Comparison of ENCODE assay signal across 13 mouse cellular contexts in genomic region chr4:106789705-106790104, GRCm38 (mm10). TPM values are rescaled to one million over a fixed set of nuclear protein-coding genes. Genes with fewer than 3 reads are reported as not detected.
DNase-seq lines count a peak whose midpoint lies in the region; ATAC-seq and TF ChIP-seq lines count a peak whose summit lies in the region.
"Had no signal": no experiment of that assay in that cellular context is flagged by ENCODE, and none has a peak within 500 bp of the region (broad histone marks: within the 10 kb centered on the region; RNA-seq: fewer than 3 reads in every experiment).

No protein-coding gene starts in this region.

- TF ChIP-seq CTCF in midbrain, postnatal 0 days (IDR thresholded peaks at IDR 0.05): no peak

- 22% methylated on average over 9 of the region's 9 CpGs for WGBS in kidney, embryonic 15.5 days
- WGBS in midbrain, embryonic 11.5 days: 78% methylated on average over 9 of the region's 9 CpGs
- 60% methylated on average over 9 of the region's 9 CpGs for WGBS in midbrain, postnatal 0 days
- WGBS in intestine, embryonic 15.5 days: 59% methylated on average over 9 of the region's 9 CpGs

- H3K27ac ChIP-seq in kidney, embryonic 15.5 days: peak overlapping the region; percentile 59
- no peak overlapping the region for H3K27ac ChIP-seq in midbrain, embryonic 11.5 days (ENCODE audit: low read depth, low read length)
- H3K27ac ChIP-seq in midbrain, postnatal 0 days (ENCODE audit: low read depth, low read length): no peak overlapping the region
- H3K27ac ChIP-seq in intestine, embryonic 15.5 days: no peak overlapping the region

- no peaks in the 10 kb centered on the region for H3K9me3 ChIP-seq in kidney, embryonic 15.5 days (replicated peaks)
- H3K9me3 ChIP-seq in midbrain, embryonic 11.5 days (ENCODE audit: control insufficient read depth, low read length): no peaks in the 10 kb centered on the region
- no peaks in the 10 kb centered on the region for H3K9me3 ChIP-seq in midbrain, postnatal 0 days (ENCODE audit: low read length)
- no peaks in the 10 kb centered on the region for H3K9me3 ChIP-seq in intestine, embryonic 15.5 days
- H3K9me3 ChIP-seq: heart, embryonic 12.5 days had no signal

- H3K4me1 ChIP-seq in kidney, embryonic 15.5 days: peaks cover 54% of the 10 kb centered on the region
- peaks cover 17% of the 10 kb centered on the region for H3K4me1 ChIP-seq in midbrain, embryonic 11.5 days (ENCODE audit: control insufficient read depth, insufficient read depth, low read length)
- peaks cover 14% of the 10 kb centered on the region for H3K4me1 ChIP-seq in midbrain, postnatal 0 days (ENCODE audit: insufficient read depth, low read length)
- peaks cover 51% of the 10 kb centered on the region for H3K4me1 ChIP-seq in intestine, embryonic 15.5 days (replicated peaks)

- H3K36me3 ChIP-seq in kidney, embryonic 15.5 days: no peaks in the 10 kb centered on the region
- H3K36me3 ChIP-seq in midbrain, embryonic 11.5 days (ENCODE audit: control insufficient read depth, insufficient read depth, low read length): no peaks in the 10 kb centered on the region
- H3K36me3 ChIP-seq in midbrain, postnatal 0 days (ENCODE audit: insufficient read depth, low read length): no peaks in the 10 kb centered on the region
- H3K36me3 ChIP-seq in intestine, embryonic 15.5 days: no peaks in the 10 kb centered on the region
- H3K36me3 ChIP-seq: heart, embryonic 12.5 days had no signal

- no peak overlapping the region for H3K9ac ChIP-seq in kidney, embryonic 15.5 days
- no peak overlapping the region for H3K9ac ChIP-seq in midbrain, embryonic 11.5 days (ENCODE audit: low read length)
- H3K9ac ChIP-seq in midbrain, postnatal 0 days (replicated peaks; ENCODE audit: low read length, poor library complexity, severe bottlenecking): no peak overlapping the region
- H3K9ac ChIP-seq in intestine, embryonic 15.5 days: no peak overlapping the region
- H3K9ac ChIP-seq: heart, embryonic 12.5 days had no signal

- no peak overlapping the region for H3K4me3 ChIP-seq in kidney, embryonic 15.5 days (replicated peaks)
- H3K4me3 ChIP-seq in midbrain, embryonic 11.5 days (ENCODE audit: low read depth, low read length): no peak overlapping the region
- H3K4me3 ChIP-seq in midbrain, postnatal 0 days (ENCODE audit: low read depth, low read length): no peak overlapping the region
- no peak overlapping the region for H3K4me3 ChIP-seq in intestine, embryonic 15.5 days (replicated peaks)
- H3K4me3 ChIP-seq: erythroblast, embryonic 14.5 days; heart, embryonic 12.5 days had no signal

- no peaks in the 10 kb centered on the region for H3K27me3 ChIP-seq in kidney, embryonic 15.5 days
- no peaks in the 10 kb centered on the region for H3K27me3 ChIP-seq in midbrain, embryonic 11.5 days (ENCODE audit: control insufficient read depth, insufficient read depth, low read length)
- no peaks in the 10 kb centered on the region for H3K27me3 ChIP-seq in midbrain, postnatal 0 days (ENCODE audit: insufficient read depth, low read length)
- no peaks in the 10 kb centered on the region for H3K27me3 ChIP-seq in intestine, embryonic 15.5 days (replicated peaks)
- H3K27me3 ChIP-seq: heart, embryonic 12.5 days had no signal

- H3K4me2 ChIP-seq in kidney, embryonic 15.5 days: no peak overlapping the region
- H3K4me2 ChIP-seq in midbrain, embryonic 11.5 days: no peak overlapping the region
- H3K4me2 ChIP-seq in midbrain, postnatal 0 days (ENCODE audit: low read depth, low read length, poor library complexity, severe bottlenecking): no peak overlapping the region
- H3K4me2 ChIP-seq in intestine, embryonic 15.5 days (replicated peaks): no peak overlapping the region
- H3K4me2 ChIP-seq: heart, embryonic 12.5 days had no signal

- ATAC-seq in kidney, embryonic 15.5 days (replicated peaks; ENCODE audit: low FRiP score): no peak
- no peak for ATAC-seq in midbrain, embryonic 11.5 days (ENCODE audit: low FRiP score)
- no peak for ATAC-seq in midbrain, postnatal 0 days (ENCODE audit: low FRiP score)
- ATAC-seq in intestine, embryonic 15.5 days: no peak

- DNase-seq in kidney, postnatal 4 days: no peak
- peak; percentile 39 for DNase-seq in midbrain, embryonic 11.5 days (ENCODE audit: low spot score, missing footprints)
- no peak for DNase-seq in midbrain, postnatal 0 days (ENCODE audit: low spot score)
- peak; percentile 65 for DNase-seq in induced T-regulatory cell, adult 2 months (ENCODE audit: low read depth)
- peak; percentile 31 for DNase-seq in right cerebral cortex, postnatal 25 days
- no peak for DNase-seq in thymus, postnatal 10 days (ENCODE audit: low spot score in 2 of 2)
- DNase-seq: cerebellum, postnatal 14 days had no signal

RNA-seq across cellular contexts. Expression of gene Acot11, which starts 15.1 kb away (rescaled TPM):
- 2.7 and 3.7 TPM in 2 replicates for polyA plus RNA-seq in kidney, embryonic 15.5 days (2015; fragmentation: Nextera tagmentation; extraction: Ambion mirVana)
- polyA plus RNA-seq in midbrain, embryonic 11.5 days (2014; fragmentation: Nextera tagmentation; extraction: Ambion mirVana): 1.3 TPM in 2 replicates
- 4.0 and 7.0 TPM in 2 replicates for total RNA-seq in midbrain, postnatal 0 days (2014; rRNA removed)
- polyA plus RNA-seq in midbrain, postnatal 0 days (2015; fragmentation: Nextera tagmentation; extraction: Ambion mirVana): 1.8 and 2.1 TPM in 2 replicates
- 12.2 and 14.1 TPM in 2 replicates for polyA plus RNA-seq in intestine, embryonic 15.5 days (2015; fragmentation: Nextera tagmentation; extraction: Ambion mirVana)

RNA-seq across cellular contexts. Expression of gene Fam151a, which starts 56.0 kb away (rescaled TPM):
- 5.3 and 5.7 TPM in 2 replicates for polyA plus RNA-seq in kidney, embryonic 15.5 days (2015; fragmentation: Nextera tagmentation; extraction: Ambion mirVana)
- polyA plus RNA-seq in midbrain, embryonic 11.5 days (2014; fragmentation: Nextera tagmentation; extraction: Ambion mirVana): not detected in 2 replicates
- total RNA-seq in midbrain, postnatal 0 days (2014; rRNA removed): not detected in 2 replicates
- polyA plus RNA-seq in midbrain, postnatal 0 days (2015; fragmentation: Nextera tagmentation; extraction: Ambion mirVana): not detected in 2 replicates
- 1.2 and 1.3 TPM in 2 replicates for polyA plus RNA-seq in intestine, embryonic 15.5 days (2015; fragmentation: Nextera tagmentation; extraction: Ambion mirVana)
- total RNA-seq: gastrocnemius, adult 8-10 months; monocyte, adult 5-6 weeks had no signal
- polyA plus RNA-seq: erythroblast, embryonic 14.5 days; heart, embryonic 12.5 days had no signal

RNA-seq across cellular contexts. Expression of gene Mroh7, which starts 59.0 kb away (rescaled TPM):
- 0.52 and 0.57 TPM in 2 replicates for polyA plus RNA-seq in kidney, embryonic 15.5 days (2015; fragmentation: Nextera tagmentation; extraction: Ambion mirVana)
- polyA plus RNA-seq in midbrain, embryonic 11.5 days (2014; fragmentation: Nextera tagmentation; extraction: Ambion mirVana): 0.07 TPM in 1 of 2 replicates, not detected in the other
- 1.1 and 1.3 TPM in 2 replicates for total RNA-seq in midbrain, postnatal 0 days (2014; rRNA removed)
- 0.59 and 0.64 TPM in 2 replicates for polyA plus RNA-seq in midbrain, postnatal 0 days (2015; fragmentation: Nextera tagmentation; extraction: Ambion mirVana)
- 0.16 and 0.38 TPM in 2 replicates for polyA plus RNA-seq in intestine, embryonic 15.5 days (2015; fragmentation: Nextera tagmentation; extraction: Ambion mirVana)
- total RNA-seq: monocyte, adult 5-6 weeks had no signal
- polyA plus RNA-seq: erythroblast, embryonic 14.5 days had no signal

Comparison
In these comparisons a context has a peak if more than half of its experiments do, and no peak if none do; other contexts are left out.
1. DNase-seq: peak in midbrain, embryonic 11.5 days (single experiment), induced T-regulatory cell, adult 2 months (single experiment) and right cerebral cortex, postnatal 25 days (single experiment); none in kidney, postnatal 4 days (0 of 2), midbrain, postnatal 0 days (single experiment) and thymus, postnatal 10 days (0 of 2).